Mouse (Mus musculus): Measurements from ENCODE around the gene Mum1. TPM values are rescaled to one million over a fixed set of nuclear protein-coding genes. Genes with fewer than 3 reads are reported as not detected.

Mum1 gene
- polyA plus RNA-seq, 1 experiment from 2014 or later = 40.1 TPM

GRCm38 (mm10) chr10:80188453-80189024 lies 37.7 kb upstream of the Mum1 start:
- Histone ChIP-seq H3K27ac (ENCODE audit: low read length) (no peak overlapping the region), H3K36me3 (ENCODE audit: control insufficient read depth, insufficient read depth) (no peaks in the 10 kb centered on the region), H3K4me1 (ENCODE audit: control insufficient read depth, insufficient read depth, low read length) (peaks cover 3% of the 10 kb centered on the region; the same call in 1 of the 2 replicates), H3K27me3 (ENCODE audit: control insufficient read depth, insufficient read depth, low read length) (peaks cover 26% of the 10 kb centered on the region), H3K4me3 (ENCODE audit: low read length) (no peak overlapping the region), H3K9me3 (replicated peaks; ENCODE audit: control insufficient read depth, low read length) (no peaks in the 10 kb centered on the region), H3K9ac (ENCODE audit: low read length) (no peak overlapping the region), H3K4me2 (ENCODE audit: low read depth, low read length) (no peak overlapping the region)
- WGBS = 88% methylated on average over 15 of the region's 15 CpGs
- ATAC-seq (replicated peaks; ENCODE audit: extremely low read depth, insufficient read depth, low FRiP score) = no peak

DNA sequence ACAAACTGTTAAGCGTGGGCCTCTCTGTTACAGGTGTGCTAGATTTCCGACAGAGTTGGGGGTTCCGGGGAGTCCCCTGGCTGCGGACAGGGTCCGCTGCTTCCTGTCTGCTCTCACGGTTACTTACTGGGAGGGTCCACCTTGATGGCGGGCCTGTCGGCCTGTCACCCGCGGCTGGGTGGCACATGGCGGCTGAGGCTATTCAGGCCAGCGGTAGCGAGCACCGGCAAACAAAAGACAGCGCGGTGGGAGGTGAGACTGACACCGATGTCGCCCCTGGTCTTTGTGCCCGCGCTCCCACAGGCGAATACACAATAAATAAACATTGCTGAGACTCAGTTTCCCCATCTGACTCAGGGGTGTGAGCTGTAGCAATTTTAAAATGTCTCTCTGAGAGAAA lies 36.2 kb upstream of the Mum1 start:
- H3K27ac ChIP-seq (ENCODE audit: low read length) = no peak overlapping the region
- no peaks in the 10 kb centered on the region for H3K9me3 ChIP-seq (replicated peaks; ENCODE audit: control insufficient read depth, low read length)
- peaks cover 26% of the 10 kb centered on the region for H3K27me3 ChIP-seq (ENCODE audit: control insufficient read depth, insufficient read depth, low read length)
- H3K36me3 ChIP-seq (ENCODE audit: control insufficient read depth, insufficient read depth) = no peaks in the 10 kb centered on the region
- peak overlapping the region; percentile 49 for H3K4me3 ChIP-seq (ENCODE audit: low read length)
- peaks cover 3% of the 10 kb centered on the region; the same call in 1 of the 2 replicates for H3K4me1 ChIP-seq (ENCODE audit: control insufficient read depth, insufficient read depth, low read length)
- 11% methylated on average over 21 of the region's 21 CpGs for WGBS
- ATAC-seq (replicated peaks; ENCODE audit: extremely low read depth, insufficient read depth, low FRiP score) = no peak
- H3K4me2 ChIP-seq (ENCODE audit: low read depth, low read length) = peak overlapping the region; percentile 71
- H3K9ac ChIP-seq (ENCODE audit: low read length) = peak overlapping the region; percentile 62

GRCm38 (mm10) chr10:80190491-80191051 lies 35.7 kb upstream of the Mum1 start:
- Histone ChIP-seq H3K27me3 (ENCODE audit: control insufficient read depth, insufficient read depth, low read length) (peaks cover 26% of the 10 kb centered on the region), H3K4me2 (ENCODE audit: low read depth, low read length) (peak overlapping the region; percentile 71), H3K4me3 (ENCODE audit: low read length) (peak overlapping the region; percentile 49), H3K27ac (ENCODE audit: low read length) (no peak overlapping the region), H3K36me3 (ENCODE audit: control insufficient read depth, insufficient read depth) (no peaks in the 10 kb centered on the region), H3K9me3 (replicated peaks; ENCODE audit: control insufficient read depth, low read length) (no peaks in the 10 kb centered on the region), H3K9ac (ENCODE audit: low read length) (peak overlapping the region; percentile 62), H3K4me1 (ENCODE audit: control insufficient read depth, insufficient read depth, low read length) (peaks cover 3% of the 10 kb centered on the region; the same call in 1 of the 2 replicates)
- ATAC-seq (replicated peaks; ENCODE audit: extremely low read depth, insufficient read depth, low FRiP score) = peak; percentile 42; the same call in 1 of the 2 replicates
- WGBS = under 1% methylated on average over 48 of the region's 48 CpGs

GRCm38 (mm10) chr10:80193976-80194375 lies 32.3 kb upstream of the Mum1 start:
- Histone ChIP-seq H3K4me2 (ENCODE audit: low read depth, low read length) (no peak overlapping the region), H3K4me3 (ENCODE audit: low read length) (no peak overlapping the region), H3K27ac (ENCODE audit: low read length) (no peak overlapping the region), H3K9ac (ENCODE audit: low read length) (no peak overlapping the region), H3K9me3 (replicated peaks; ENCODE audit: control insufficient read depth, low read length) (no peaks in the 10 kb centered on the region), H3K36me3 (ENCODE audit: control insufficient read depth, insufficient read depth) (no peaks in the 10 kb centered on the region), H3K27me3 (ENCODE audit: control insufficient read depth, insufficient read depth, low read length) (peaks cover 20% of the 10 kb centered on the region), H3K4me1 (ENCODE audit: control insufficient read depth, insufficient read depth, low read length) (peaks cover 3% of the 10 kb centered on the region; the same call in 1 of the 2 replicates)
- no peak for ATAC-seq (replicated peaks; ENCODE audit: extremely low read depth, insufficient read depth, low FRiP score)
- 56% methylated on average over 6 of the region's 6 CpGs for WGBS

- no peak overlapping the region for H3K4me3 ChIP-seq (ENCODE audit: low read length)
- H3K27me3 ChIP-seq (ENCODE audit: control insufficient read depth, insufficient read depth, low read length) = peaks cover 16% of the 10 kb centered on the region; the same call in 1 of the 2 replicates
- WGBS = 69% methylated on average over 8 of the region's 8 CpGs
- no peak overlapping the region for H3K9ac ChIP-seq (ENCODE audit: low read length)
- no peaks in the 10 kb centered on the region for H3K9me3 ChIP-seq (replicated peaks; ENCODE audit: control insufficient read depth, low read length)
- no peaks in the 10 kb centered on the region for H3K36me3 ChIP-seq (ENCODE audit: control insufficient read depth, insufficient read depth)
- peaks cover 3% of the 10 kb centered on the region; the same call in 1 of the 2 replicates for H3K4me1 ChIP-seq (ENCODE audit: control insufficient read depth, insufficient read depth, low read length)
- no peak for ATAC-seq (replicated peaks; ENCODE audit: extremely low read depth, insufficient read depth, low FRiP score)
- no peak overlapping the region for H3K4me2 ChIP-seq (ENCODE audit: low read depth, low read length)
- H3K27ac ChIP-seq (ENCODE audit: low read length) = no peak overlapping the region
Measured at GRCm38 (mm10) chr10:80194441-80194840, 31.8 kb upstream of the Mum1 start.

GRCm38 (mm10) chr10:80196167-80196566 lies 30.1 kb upstream of the Mum1 start:
- Histone ChIP-seq H3K9me3 (replicated peaks; ENCODE audit: control insufficient read depth, low read length) (no peaks in the 10 kb centered on the region), H3K27ac (ENCODE audit: low read length) (no peak overlapping the region), H3K4me1 (ENCODE audit: control insufficient read depth, insufficient read depth, low read length) (peaks cover 2% of the 10 kb centered on the region), H3K4me3 (ENCODE audit: low read length) (no peak overlapping the region), H3K27me3 (ENCODE audit: control insufficient read depth, insufficient read depth, low read length) (peaks cover 14% of the 10 kb centered on the region; the same call in 1 of the 2 replicates), H3K36me3 (ENCODE audit: control insufficient read depth, insufficient read depth) (no peaks in the 10 kb centered on the region), H3K9ac (ENCODE audit: low read length) (no peak overlapping the region), H3K4me2 (ENCODE audit: low read depth, low read length) (no peak overlapping the region)
- 89% methylated on average over 1 of the region's 1 CpGs for WGBS
- ATAC-seq (replicated peaks; ENCODE audit: extremely low read depth, insufficient read depth, low FRiP score) = no peak

GRCm38 (mm10) chr10:80196778-80197581 lies 29.3 kb upstream of the Mum1 start:
- Histone ChIP-seq H3K27me3 (ENCODE audit: control insufficient read depth, insufficient read depth, low read length) (peaks cover 10% of the 10 kb centered on the region; the same call in 1 of the 2 replicates), H3K4me1 (ENCODE audit: control insufficient read depth, insufficient read depth, low read length) (peaks cover 2% of the 10 kb centered on the region), H3K36me3 (ENCODE audit: control insufficient read depth, insufficient read depth) (no peaks in the 10 kb centered on the region), H3K27ac (ENCODE audit: low read length) (no peak overlapping the region), H3K9me3 (replicated peaks; ENCODE audit: control insufficient read depth, low read length) (no peaks in the 10 kb centered on the region), H3K4me2 (ENCODE audit: low read depth, low read length) (no peak overlapping the region), H3K9ac (ENCODE audit: low read length) (no peak overlapping the region), H3K4me3 (ENCODE audit: low read length) (no peak overlapping the region)
- ATAC-seq (replicated peaks; ENCODE audit: extremely low read depth, insufficient read depth, low FRiP score) = no peak
- 75% methylated on average over 31 of the region's 33 CpGs for WGBS

DNA sequence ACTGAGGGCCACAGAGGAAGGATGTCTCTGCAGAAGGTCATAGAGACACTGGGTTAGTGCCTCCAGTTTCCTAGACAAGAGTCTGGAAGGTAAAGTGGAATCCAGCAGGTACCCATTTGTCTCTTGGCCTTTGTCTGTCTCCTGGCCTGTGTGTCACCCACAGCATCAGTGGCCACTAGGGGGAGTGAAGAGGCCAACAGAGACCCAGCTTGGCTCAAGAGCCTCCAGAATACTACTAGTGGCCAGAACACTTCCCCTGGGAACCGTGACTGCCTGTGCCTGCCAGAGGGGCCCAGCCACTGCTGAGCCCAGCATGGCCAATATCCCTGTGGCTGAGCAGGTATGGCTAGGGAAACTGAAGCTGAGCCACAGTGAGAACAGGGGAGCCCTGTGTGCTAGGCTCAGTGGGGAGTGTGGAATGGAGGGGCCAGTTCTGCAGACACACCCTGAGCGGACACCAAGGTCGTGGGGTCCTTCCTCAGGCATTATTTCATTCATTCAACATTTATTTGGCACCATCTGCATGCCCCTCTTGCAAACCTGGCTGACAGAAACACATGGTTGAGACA lies 26.7 kb upstream of the Mum1 start:
- Histone ChIP-seq H3K36me3 (ENCODE audit: control insufficient read depth, insufficient read depth) (no peaks in the 10 kb centered on the region), H3K4me2 (ENCODE audit: low read depth, low read length) (no peak overlapping the region), H3K4me3 (ENCODE audit: low read length) (no peak overlapping the region), H3K27ac (ENCODE audit: low read length) (no peak overlapping the region), H3K9me3 (replicated peaks; ENCODE audit: control insufficient read depth, low read length) (no peaks in the 10 kb centered on the region), H3K4me1 (ENCODE audit: control insufficient read depth, insufficient read depth, low read length) (peaks cover 2% of the 10 kb centered on the region), H3K9ac (ENCODE audit: low read length) (no peak overlapping the region), H3K27me3 (ENCODE audit: control insufficient read depth, insufficient read depth, low read length) (0 out of 2 replicates have a peak, but pooled peaks cover 4% of the 10 kb centered on the region)
- WGBS = 50% methylated on average over 3 of the region's 3 CpGs
- ATAC-seq (replicated peaks; ENCODE audit: extremely low read depth, insufficient read depth, low FRiP score) = peak; percentile 82

Data from heart, embryonic 16.5 days (tissue).